Mouse (Mus musculus): Measurements from ENCODE around the gene Ank2. TPM values are rescaled to one million over a fixed set of nuclear protein-coding genes. Genes with fewer than 3 reads are reported as not detected.
A peak's percentile ranks its signal among the peaks of the same experiment; 100 is the strongest.

Gene Ank2
- total RNA-seq, 2 experiments from 2014 or later: 56.9 to 95.8 TPM

DNA sequence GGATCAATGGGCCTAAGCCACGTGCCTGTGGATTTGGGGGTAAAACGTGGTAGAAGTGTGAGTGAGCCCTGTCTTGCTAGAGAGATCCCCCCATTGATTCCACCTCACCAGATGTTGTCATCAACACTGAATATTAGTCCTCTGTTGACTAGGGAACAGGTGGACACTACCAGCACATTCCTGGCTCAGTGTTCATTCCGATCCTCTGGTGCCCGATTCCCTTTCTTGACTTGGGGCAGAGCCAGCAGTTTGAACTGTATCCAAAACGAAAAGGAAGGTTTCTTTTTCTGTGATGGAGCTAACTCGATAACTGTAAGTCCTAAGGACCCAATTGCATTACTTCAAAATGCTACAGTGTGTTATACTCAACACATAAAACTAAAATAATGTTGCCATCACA, 382.9 kb downstream of the Ank2 start:
- peak; percentile 10 for DNase-seq

DNA sequence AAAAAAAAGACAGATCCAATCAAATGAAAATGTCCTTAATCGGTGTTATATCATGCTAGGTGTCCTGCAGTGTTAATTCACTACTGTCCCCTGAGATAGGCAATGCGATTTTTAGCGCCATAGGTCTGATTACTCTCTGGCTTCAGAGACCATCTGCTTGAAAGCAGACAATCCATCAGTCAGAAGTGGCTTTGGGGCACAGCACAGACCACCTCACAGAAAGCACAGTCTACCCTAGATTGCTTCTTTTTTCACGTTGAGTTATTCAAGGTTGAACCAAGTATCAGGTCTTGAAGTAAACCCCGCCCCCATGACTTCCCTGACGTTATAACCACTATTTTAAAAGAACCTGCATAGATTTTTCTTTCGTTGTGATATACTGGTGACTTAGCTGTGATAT, 385.9 kb downstream of the Ank2 start:
- DNase-seq: no peak

DNA sequence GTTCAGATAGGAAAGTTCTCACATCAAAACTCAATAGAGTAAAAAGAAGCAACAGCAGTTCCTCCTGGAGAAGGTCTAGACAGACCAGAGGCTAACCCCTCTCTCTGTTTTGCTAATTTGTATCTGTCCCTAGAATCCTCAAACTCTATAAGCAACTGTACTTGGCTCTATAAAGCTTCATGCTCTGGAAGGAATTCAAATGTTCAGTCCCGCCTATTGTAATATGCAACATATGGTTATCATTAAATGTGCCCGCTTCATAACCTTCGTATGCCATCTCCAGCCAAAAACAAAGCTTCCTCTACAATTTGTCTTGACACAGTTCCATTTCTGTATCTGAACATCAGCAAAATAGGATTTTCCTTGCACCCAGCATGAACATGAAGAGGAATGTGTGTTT, 389.7 kb downstream of the Ank2 start:
- no peak for DNase-seq

DNA sequence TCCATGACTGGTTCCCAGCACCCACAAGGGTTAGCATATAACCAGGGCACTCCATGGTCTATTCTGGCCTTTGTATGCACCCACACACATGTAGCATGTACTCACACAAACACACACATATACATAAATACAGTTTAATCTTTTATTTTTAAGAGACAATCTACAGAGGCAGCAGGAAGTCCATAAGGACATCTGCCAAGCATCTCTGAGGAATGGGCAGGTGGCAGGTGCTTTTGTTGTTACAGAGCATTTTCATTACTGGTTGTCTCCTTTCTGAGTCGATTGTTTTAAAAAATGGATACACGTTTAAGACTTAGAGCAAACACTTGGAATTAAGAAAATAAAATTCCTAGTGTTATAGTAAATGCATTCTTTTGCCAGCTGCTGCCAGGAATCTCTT, 390.7 kb downstream of the Ank2 start:
- DNase-seq: no peak

DNA sequence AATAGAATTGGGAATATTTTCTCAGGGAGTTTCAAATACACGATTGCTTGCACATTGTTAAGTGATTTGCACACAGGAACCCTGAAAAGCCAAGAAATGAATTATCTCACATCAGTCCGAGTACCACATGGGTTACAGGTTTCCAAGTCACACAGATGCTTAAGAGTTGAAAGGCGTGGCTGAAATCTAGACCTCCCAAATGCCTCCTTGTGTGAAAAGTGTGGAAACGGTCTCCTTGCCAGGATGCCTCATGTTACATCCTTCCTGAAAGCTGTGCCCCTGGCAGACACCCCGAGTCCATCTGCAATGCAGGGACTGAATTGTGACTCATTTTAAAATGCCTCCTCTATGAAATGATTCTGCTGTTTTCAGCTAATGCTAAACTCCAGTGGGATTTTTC, 391.9 kb downstream of the Ank2 start:
- no peak for DNase-seq

DNA sequence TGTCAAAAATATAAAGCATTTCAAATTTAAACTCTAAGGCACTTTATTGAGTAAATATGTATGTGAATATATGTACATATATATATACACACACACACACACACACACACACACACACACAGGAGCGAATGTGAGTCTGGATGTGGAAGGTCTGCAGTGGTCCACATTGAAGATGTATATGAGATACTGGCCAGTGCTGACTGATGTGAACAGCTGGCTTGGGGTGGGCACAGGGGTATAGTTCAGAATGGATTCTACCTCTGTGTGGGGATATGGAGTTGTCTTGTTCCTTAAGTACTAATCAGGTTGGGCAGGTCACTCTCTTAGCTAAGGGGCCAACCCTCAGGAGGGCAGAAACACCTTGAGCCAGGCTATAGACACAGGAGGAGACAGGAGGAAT, 397.8 kb downstream of the Ank2 start:
- DNase-seq: no peak

DNA sequence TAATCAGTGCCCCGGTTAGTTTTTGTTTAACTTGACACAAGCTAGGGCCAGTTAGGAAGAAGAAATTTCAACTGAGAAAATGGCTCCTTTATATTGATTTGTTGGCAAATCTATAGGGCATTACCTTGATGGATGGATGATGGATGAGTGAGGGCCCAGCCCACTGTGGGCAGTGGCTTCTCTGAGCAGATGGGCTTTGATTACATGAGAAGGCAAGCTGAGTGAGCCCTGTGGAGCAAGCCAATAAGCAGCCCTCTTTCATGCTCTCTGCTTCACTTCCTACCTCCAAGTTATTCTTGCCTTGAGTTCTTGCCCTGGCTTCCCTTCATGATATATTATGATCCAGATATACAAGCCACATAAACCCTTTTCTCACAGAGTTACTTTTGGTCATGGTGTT, 401.4 kb downstream of the Ank2 start:
- no peak for DNase-seq

DNA sequence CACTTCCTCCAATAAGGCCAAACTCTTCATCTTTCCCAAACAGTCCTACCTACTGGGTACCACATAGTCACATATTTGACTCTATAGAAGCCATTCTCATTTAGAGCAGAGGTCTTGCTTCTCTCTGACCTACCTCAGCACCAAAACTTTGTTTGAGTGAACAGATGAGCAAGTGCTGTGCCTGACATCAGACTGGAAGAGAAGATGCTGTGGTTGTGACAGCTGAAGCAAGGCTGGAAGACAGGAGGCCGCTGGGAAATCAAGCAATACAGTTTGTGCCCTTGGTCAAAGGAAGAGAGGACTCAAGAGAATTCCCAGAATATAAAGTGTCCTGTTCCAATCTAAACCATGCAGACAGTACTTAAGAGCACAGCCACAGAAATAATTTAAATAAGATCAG, 402.0 kb downstream of the Ank2 start:
- no peak for DNase-seq

DNA sequence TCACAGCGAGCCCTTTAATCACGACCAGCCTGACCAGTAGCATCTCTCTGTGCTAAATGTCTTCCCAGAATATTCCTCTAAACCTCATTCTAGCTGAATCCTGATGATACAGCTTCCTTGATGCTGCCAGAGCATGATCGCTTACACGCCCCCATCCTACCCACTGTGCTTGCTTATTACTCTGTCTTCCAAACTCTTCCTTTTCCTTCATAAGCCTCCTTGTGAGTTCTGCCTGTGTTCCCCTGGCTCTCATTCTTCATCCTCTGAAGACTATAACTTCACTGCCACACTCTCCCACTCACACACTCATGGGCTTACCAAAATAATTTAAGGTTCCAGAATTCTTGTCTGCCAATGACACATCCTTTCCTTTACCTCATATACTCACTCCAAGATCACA, 405.5 kb downstream of the Ank2 start:
- no peak for DNase-seq

DNA sequence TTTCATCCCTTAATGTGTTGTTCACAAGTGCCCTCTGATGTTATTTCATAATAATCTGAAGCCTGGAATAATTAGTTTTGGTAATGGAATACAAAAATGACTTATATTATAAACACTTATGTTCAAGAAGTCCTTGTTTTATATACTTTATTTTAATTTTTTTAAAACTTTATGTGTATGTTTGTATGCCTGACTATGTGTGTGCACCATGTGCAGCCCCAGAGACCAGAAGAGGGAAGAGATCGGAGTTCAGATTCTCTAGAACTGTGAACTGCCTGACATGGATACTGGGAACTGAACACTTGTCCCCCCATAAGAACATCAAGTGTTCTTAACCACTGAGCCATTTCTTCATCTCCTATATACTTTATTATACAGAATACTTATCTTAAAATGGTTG, 411.6 kb downstream of the Ank2 start:
- no peak for DNase-seq

DNA sequence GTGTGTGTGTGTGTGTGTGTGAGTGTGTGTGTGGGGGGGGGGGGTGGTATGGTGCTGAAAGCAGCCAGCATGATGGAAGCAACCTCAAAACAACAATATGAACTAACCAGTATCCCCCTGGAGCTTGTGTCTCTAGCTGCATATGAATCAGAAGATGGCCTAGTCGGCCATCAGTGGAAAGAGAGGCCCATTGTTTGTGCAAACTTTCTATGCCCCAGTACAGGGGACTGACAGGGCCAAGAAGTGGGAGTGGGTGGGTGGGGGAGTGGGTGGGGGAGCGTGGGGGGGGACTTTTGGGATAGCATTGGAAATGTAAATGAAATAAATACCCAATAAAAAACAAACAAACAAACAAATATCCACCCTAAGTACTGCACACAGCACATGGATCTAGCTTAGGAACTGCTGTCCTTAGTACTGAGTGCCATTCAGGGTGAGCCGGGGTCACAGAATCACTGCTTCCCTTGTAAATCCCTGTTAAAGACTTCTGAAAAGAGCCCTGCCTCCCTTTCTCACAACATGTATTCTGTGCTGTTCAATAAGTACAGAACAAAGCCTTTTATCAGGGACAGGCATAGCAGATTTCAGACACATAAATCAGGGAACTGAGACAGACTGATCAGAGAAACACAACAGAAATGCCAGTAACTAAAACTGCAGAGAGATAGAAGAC, 412.2 kb downstream of the Ank2 start:
- DNase-seq: no peak

DNA sequence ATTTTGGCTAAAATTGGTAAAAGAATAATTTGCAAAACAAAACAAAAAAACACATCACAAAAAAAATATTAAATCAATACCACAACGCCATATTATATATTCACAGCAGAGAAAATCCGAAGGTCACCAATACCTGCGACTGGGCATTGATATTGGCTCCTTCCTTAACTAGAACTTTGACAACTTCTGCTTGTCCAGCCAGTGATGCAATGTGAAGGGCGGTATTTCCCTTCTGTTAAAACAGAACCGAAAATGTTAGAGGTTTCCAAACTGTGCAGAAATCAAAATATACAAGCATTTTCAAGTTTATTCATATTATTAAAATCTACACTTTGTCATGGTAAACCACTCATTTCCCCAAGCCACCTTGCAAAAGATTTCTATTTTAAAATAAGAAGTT, 421.8 kb downstream of the Ank2 start:
- DNase-seq: no peak

DNA sequence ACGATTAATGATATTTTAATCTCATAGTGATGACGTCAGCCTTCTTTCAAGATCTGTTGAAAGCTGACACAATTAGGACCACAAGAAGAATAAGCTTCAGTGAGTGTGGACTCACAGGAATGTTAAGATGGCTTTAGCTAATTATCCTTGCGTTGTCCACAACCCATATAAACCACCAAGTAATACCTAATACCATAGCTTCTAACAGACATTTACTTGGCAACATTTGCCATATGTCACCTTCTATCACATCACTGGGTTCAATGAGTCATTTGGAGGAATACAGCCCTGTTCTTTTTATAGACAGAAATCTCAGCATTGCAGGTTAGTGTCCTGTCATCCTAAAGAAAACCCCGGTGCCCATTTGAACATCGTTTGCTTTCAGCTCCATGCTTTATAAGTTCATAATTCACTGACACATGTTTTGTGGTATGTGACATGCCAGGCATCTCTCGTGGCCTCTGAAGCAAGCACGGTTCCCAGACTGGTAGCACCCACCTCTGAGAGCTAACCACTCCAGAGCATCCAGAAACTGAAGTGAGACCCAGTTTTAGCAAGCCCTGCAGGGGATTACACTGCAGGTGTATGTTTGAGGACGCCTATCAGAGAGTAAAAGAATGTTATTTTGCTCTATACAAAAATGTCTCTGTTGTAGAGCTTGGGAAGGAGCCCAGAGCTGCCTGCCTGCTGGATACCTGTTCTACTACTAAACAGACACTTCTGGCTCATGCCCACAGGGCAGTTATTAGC, 423.4 kb downstream of the Ank2 start:
- no peak for DNase-seq

DNA sequence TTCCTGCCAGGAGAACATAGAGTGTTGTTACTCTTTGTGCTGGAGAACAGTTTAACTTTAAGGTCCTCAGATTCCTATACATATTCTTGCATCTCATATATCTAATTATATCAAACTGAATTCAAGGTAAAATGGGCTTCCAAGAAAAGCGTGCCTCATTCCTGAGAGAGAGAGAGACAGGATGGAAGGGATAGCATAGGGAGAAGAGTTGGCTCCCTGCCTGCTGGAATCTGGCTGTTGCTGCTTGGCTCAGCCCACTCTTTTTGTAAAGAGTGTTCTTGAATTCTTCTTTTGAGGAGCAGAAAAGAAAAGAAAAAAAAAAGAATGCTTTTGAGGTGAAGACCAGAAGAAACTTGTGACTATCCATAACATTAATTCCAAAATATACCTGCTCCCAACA, 427.7 kb downstream of the Ank2 start:
- peak; percentile 15 for DNase-seq

DNA sequence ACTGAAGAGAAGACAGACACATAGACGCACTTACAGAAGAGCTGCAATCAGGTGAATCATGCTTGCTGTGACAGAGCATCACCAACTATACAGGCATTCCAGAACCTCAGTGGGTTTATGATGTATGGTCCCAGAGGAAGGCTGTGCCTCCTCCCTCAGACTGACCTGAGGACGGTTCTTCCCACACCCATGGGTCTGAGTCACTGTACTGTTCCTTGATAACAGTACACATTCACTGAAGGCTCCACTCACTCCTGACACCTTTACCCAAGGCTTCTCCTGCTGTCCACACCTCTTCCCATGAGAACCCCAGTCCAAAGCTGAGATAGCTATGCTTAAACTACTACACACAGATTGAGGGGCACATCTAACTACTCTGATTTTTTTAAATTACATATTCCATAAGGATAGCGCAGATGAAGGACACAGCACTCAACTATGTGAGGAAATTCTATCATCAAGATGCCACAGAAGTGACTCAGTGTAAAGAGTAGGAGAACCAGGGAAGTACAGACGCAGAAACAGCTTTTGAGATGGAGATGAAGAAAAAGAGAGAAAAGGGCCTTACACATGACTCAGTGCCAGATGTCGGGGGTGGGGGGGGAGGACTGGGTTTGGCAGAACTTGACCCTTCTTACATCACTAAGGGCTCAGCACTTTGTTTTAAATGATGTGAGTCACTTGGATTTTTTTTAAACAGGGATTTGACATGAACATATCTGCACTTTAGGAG, 435.3 kb downstream of the Ank2 start:
- DNase-seq: no peak

DNA sequence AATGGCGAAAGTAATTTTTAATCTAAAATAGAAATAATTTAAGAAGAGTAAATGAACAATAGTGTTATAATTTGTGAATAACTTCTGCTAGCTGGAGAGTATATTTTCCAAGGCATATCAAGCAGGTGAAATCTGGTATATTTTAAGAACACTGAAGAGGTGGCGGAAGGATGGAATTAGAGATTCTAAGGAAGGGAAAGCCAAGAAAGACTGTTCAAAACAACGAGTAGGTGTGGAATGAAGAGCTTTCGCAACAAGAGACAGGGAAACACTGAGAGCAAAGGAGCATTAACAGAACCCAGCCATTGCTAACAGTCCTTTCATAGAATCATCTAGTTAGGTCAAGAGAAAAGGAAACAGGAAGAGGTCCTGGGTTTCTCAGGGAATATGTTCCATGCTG, 439.5 kb downstream of the Ank2 start:
- DNase-seq: no peak

DNA sequence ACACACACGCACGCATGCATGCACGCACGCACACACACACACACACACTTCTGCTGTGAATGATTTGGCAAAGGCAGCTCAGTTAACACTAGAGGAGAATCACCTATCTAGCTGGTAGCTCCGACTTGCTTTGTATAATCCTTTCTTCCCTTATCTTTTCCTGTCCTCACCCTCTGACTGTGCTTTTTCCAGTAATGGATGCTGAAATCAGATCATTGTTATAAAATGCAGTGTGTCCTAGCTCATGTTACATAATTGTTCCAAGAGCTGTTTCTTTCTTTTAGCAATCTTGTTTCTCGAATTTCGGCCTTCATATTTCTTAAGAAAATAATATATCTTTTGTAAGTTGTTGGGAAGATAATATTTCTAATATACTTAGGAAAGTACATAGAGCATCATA, 457.9 kb downstream of the Ank2 start:
- DNase-seq: no peak

DNA sequence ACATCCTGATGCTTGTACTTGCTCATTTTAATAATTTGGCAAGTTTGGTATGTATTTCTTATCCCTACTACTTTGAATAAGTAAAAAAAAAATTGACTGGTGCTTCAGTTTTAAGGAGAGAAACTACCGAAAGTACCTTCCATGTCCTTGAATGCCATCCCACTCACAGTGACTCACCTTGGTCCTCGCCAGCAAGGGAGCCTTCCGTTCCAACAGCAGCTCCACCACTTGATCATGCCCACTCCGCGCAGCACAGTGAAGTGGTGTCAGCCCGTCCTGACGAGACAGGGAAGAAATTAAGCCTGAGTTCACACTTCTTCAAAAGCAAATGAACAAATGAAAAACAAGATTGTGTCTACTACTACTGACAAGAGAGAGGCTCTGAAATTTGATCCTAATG, 460.6 kb downstream of the Ank2 start:
- DNase-seq: peak; percentile 39

DNA sequence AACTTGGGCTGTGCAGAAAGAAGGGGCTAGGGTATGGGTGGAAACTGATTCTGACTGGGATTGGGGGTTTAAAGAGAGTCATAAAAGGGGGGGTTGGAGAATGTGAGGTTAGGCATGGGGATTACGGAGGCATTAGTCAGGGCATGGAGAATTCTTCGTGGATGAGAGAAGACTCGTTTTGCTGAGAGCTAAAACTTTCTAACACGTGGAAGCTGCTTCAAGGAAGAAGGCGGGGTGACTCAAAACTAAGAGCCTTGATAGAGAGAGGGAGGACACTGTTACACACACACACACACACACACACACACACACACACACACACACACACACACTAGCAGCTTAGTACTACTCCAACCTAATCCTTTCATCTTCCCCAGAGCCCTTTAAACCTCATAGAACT, 463.0 kb downstream of the Ank2 start:
- DNase-seq: no peak

DNA sequence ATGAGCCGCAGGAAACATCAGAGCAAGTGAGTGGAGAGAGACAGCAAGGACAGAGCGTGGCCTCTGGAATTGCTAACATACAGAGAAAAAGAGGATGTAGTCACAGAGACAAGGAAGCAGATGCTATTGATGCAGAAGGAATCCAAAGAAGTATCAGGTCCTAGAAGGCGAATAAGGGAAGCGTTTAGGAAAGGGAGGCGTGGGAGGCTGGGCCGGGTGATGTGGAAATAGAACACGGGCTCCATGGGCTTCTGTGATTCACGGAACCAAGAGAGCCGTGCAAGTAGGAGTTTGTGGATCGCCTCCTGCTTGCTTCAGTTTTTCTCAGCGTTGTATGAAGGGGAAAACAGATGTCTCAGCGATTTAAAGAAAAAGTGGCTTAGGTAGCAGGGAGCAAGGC, 463.6 kb downstream of the Ank2 start:
- no peak for DNase-seq

DNA sequence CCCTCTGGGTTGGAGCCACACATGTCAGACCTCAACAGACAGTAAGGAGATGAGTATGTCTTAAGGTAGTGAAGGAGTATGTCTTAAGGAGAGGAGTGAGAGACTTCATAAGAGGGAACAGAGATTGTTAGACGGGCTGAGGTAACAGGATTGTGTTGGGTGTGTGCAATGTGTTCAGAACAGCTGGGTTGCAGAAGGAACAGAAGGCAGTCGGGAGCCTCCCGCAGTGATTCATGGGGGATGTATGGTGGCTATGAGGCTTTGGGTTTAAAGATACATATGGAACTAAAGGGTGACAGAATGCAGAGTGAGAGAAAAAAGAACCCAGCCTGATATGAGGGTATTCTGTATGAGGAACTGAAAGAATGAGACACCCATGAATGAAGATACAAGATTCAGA, 464.2 kb downstream of the Ank2 start:
- DNase-seq: no peak

DNA sequence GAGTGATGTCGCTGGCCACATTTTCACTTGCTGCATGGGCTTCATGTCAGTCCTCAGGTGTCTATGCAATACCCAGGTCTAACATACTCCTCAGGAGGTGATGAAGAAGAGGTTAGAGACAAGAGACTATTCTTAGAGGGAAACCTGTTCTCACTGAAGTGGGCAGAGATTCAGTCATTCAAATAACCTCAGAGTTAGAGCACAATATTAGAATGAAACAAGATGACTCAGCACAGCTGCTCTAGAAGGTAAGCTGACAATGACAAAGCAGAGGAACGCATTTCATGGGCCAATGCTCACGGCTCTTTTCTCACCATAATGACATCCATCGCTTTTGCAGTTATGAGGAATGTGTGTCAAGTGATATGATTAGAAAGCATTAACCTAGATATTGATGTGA, 475.2 kb downstream of the Ank2 start:
- no peak for DNase-seq

DNA sequence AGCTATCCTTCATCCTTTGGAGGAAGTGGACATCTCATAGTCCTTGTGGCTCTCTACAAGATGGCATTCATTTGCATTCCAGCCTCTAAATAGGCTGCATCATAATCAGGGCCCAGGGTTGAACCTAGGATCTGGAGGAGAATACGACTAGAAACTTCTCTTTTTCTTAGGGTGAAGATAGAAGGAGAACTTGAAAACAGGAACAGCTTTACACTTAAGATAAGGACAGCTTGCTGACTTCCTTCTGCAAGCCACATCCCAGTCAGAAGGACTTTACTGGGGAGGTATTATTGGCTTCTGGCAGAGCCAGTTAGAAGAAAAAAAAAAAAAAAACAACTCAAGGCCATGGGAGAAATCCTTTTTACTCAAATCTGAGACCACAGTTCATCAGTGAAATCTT, 479.0 kb downstream of the Ank2 start:
- no peak for DNase-seq

DNA sequence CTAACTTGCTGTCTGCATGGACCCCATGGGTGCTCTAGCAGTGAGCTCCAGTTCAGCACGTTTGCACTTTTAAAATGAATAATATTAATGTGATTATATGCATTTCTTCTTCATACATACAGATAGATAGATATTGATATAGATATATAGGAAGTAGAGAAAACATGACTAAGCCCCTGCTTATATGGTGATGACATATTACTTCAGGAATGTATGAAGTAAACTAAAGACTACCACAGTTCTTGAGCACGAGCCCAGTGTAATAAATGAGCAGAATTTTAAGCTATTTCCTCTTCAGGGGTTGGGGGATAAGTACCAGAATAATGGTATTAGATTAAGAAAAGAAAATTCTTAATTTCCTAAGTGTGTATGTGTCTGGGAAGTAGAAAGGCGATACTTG, 479.4 kb downstream of the Ank2 start:
- DNase-seq: no peak
